Mouse (Mus musculus): Measurements from ENCODE around the gene Slc46a2. TPM values are rescaled to one million over a fixed set of nuclear protein-coding genes. Genes with fewer than 3 reads are reported as not detected.

Slc46a2 gene
- polyA plus RNA-seq, 1 experiment from 2014 or later = not detected

DNA sequence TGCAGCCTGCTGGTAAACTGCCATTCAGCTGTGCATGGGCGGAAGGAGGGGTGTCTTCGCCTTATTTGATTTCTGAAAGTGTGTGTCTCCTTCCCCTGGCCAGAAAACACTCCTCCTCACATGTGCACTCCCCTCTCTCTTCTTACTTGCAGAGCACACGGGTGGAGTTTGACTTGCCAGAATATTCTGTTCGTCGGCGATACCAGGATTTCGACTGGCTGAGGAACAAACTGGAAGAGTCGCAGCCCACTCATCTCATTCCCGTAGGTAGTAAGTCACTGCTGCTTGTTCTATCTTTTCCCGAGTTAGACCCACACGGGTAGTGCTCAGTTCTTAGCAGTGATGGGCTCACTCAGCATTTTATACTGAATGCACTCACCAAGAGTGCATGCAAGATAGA is 46.8 kb downstream of the Slc46a2 start:
- 89% methylated on average over 11 of the region's 11 CpGs for WGBS
- Histone ChIP-seq H3K27ac (no peak overlapping the region), H3K9me3 (no peaks in the 10 kb centered on the region), H3K36me3 (peaks cover 11% of the 10 kb centered on the region; the same call in 1 of the 2 replicates), H3K4me1 (replicated peaks) (peaks cover 4% of the 10 kb centered on the region), H3K27me3 (ENCODE audit: insufficient read depth, poor library complexity, severe bottlenecking) (no peaks in the 10 kb centered on the region), H3K4me3 (no peak overlapping the region)
- no peak for DNase-seq (ENCODE audit: low spot score)

DNA sequence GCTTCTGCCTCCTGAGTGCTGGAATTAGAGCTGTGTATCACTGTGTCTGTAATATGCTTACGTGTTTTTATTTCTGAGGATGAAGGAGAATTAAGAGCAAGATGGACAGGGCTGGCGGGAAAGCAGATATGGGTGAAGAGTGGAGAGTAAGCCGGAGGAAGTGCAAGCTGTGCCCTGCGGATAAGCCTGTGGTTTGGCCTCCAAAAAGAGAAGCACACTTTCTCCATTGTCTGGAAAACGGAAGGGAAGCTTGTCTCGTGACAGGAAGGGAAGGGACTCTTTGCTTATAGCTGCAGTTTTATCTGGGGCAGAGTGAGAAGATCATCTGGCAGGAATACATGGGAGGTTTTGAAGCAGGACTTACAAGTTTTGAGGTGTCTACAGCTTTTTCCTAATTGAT is 51.0 kb downstream of the Slc46a2 start:
- H3K9me3 ChIP-seq = no peaks in the 10 kb centered on the region
- 74% methylated on average over 6 of the region's 6 CpGs for WGBS
- no peaks in the 10 kb centered on the region for H3K27me3 ChIP-seq (ENCODE audit: insufficient read depth, poor library complexity, severe bottlenecking)
- no peak overlapping the region for H3K27ac ChIP-seq
- H3K4me3 ChIP-seq = no peak overlapping the region
- DNase-seq (ENCODE audit: low spot score) = no peak
- H3K36me3 ChIP-seq = peaks cover 4% of the 10 kb centered on the region
- peaks cover 13% of the 10 kb centered on the region; the same call in 1 of the 2 replicates for H3K4me1 ChIP-seq (replicated peaks)

DNA sequence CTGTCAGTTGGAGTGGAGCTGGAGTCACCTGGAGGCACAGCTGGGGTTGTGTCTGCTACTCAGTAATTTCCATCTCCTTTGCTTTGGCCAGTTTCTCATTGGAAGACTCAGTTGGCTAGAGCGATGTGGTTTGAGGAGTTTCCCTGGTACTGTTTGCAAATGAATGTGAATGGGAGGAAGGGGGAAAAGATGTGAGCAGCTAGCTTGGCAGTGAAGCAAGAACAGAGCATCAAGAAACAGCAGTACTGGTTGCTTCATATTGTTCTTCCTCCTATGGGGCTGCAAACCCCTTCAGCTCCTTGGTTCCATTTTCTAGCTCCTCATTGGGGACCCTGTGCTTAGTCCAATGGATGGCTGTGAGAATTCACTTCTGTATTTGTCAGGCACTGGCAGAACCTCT is 52.5 kb downstream of the Slc46a2 start:
- DNase-seq (ENCODE audit: low spot score) = no peak
- Histone ChIP-seq H3K36me3 (peaks cover 11% of the 10 kb centered on the region), H3K27ac (no peak overlapping the region), H3K4me1 (replicated peaks) (peaks cover 13% of the 10 kb centered on the region; the same call in 1 of the 2 replicates), H3K27me3 (ENCODE audit: insufficient read depth, poor library complexity, severe bottlenecking) (no peaks in the 10 kb centered on the region), H3K4me3 (no peak overlapping the region), H3K9me3 (no peaks in the 10 kb centered on the region)
- WGBS = 78% methylated on average over 1 of the region's 1 CpGs

DNA sequence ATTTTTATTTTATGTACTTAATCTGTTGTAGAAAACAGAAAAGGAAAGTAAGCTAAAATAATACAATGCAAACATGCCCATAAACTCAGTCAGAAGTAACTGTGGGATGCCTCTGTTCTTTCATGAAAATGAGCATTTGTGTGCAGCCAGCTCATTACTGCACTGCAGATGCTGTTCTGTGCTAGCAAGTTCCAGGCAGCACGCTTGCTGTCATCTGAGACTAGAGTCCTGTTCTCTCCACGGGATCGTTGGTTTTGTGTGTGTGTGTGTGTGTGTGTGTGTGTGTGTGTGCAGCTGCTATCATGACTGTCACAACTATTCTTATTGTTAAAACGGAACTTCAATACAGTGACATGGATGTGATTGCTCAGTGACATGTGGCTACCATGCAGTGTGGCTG is 53.0 kb downstream of the Slc46a2 start:
- Histone ChIP-seq H3K36me3 (peaks cover 15% of the 10 kb centered on the region), H3K4me1 (replicated peaks) (peaks cover 13% of the 10 kb centered on the region; the same call in 1 of the 2 replicates), H3K27me3 (ENCODE audit: insufficient read depth, poor library complexity, severe bottlenecking) (no peaks in the 10 kb centered on the region), H3K9me3 (no peaks in the 10 kb centered on the region), H3K27ac (no peak overlapping the region), H3K4me3 (no peak overlapping the region)
- no peak for DNase-seq (ENCODE audit: low spot score)
- 78% methylated on average over 4 of the region's 4 CpGs for WGBS

DNA sequence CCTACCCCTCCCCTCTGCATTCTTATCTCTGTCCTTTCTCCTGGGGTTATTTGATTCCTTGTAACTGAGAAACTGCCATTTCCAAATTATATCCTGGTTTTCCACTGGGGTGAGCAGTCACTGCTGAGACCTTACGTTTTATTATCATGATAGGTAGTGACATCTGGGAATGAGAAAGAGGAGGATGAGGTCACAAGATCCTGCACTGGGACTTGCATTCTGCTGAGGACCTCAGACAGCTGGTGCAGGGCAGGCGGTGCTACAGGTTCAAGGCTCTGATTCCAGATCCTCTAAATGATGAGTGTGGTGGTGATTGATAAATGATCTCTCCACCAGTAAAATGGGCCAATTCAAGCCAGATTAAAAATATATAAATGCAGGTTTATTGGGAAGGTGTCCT is 54.4 kb downstream of the Slc46a2 start:
- 79% methylated on average over 2 of the region's 2 CpGs for WGBS
- Histone ChIP-seq H3K4me3 (no peak overlapping the region), H3K4me1 (replicated peaks) (peaks cover 13% of the 10 kb centered on the region; the same call in 1 of the 2 replicates), H3K36me3 (peaks cover 15% of the 10 kb centered on the region), H3K9me3 (no peaks in the 10 kb centered on the region), H3K27me3 (ENCODE audit: insufficient read depth, poor library complexity, severe bottlenecking) (no peaks in the 10 kb centered on the region), H3K27ac (no peak overlapping the region)
- no peak for DNase-seq (ENCODE audit: low spot score)

DNA sequence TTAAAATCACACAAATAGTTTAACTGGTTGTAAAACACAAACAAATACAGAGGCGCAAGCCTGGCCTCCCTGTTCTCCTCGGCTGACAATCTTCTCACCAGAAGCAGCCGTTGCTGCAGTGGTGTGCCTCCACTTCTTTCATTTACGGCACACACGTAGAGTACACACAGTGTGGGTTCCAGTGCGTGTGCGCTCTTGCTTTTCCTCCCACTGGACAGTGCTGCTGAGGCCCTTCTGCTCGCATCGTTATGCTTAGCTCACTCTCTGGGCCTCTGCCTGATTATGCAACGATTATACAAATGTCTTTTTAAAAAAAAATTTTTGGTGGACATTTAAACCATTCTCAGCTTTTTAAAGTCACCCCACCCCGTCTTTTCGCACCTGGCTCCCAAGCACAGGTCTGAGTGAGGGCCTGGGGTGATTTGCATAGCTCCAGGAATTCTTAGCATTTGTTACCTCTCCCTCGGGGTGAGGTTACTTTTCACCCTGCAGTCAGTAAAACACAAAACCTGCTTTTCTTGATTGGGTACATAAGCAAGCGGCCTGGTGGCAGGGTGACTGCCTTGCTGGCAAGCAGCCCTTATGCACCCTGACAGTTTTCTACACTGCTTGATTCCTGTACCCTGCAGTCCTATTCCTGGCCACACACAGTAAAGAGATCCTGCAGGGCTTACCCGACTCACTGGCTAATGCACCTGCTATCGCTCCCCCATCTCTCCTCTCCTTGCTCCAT is 55.0 kb downstream of the Slc46a2 start:
- WGBS = 72% methylated on average over 16 of the region's 16 CpGs
- Histone ChIP-seq H3K4me3 (no peak overlapping the region), H3K36me3 (peaks cover 15% of the 10 kb centered on the region), H3K4me1 (replicated peaks) (peaks cover 13% of the 10 kb centered on the region; the same call in 1 of the 2 replicates), H3K9me3 (no peaks in the 10 kb centered on the region), H3K27ac (no peak overlapping the region), H3K27me3 (ENCODE audit: insufficient read depth, poor library complexity, severe bottlenecking) (no peaks in the 10 kb centered on the region)
- no peak for DNase-seq (ENCODE audit: low spot score)

Other genes with a start within 250 kb of the Slc46a2 start
- gene Inip, start 113.5 kb downstream of the Slc46a2 start, polyA plus RNA-seq (2016; fragmentation: Nextera tagmentation; extraction: Ambion mirVana) = 86.7 and 103 TPM in 2 replicates
- 14.4 and 14.6 TPM in 2 replicates for gene Snx30, start 109.2 kb downstream of the Slc46a2 start, polyA plus RNA-seq (2016; fragmentation: Nextera tagmentation; extraction: Ambion mirVana)
- gene Mup4, start 45.7 kb upstream of the Slc46a2 start, polyA plus RNA-seq (2016; fragmentation: Nextera tagmentation; extraction: Ambion mirVana) = not detected in 2 replicates
- gene Mup6, start 49.2 kb upstream of the Slc46a2 start, polyA plus RNA-seq (2016; fragmentation: Nextera tagmentation; extraction: Ambion mirVana) = 0.70 TPM in 1 of 2 replicates, not detected in the other
- gene Mup7, start 155.4 kb upstream of the Slc46a2 start, polyA plus RNA-seq (2016; fragmentation: Nextera tagmentation; extraction: Ambion mirVana) = not detected in 2 replicates
- gene Mup2, start 239.2 kb upstream of the Slc46a2 start, polyA plus RNA-seq (2016; fragmentation: Nextera tagmentation; extraction: Ambion mirVana) = not detected in 2 replicates

Data from hindbrain, embryonic 10.5 days (tissue).